Mouse (Mus musculus): ENCODE data around the gene Smtn.

GRCm38 (mm10) chr11:3522285-3523000, 18.0 kb downstream of the Smtn start:
- TF ChIP-seq CTCF (IDR thresholded peaks at IDR 0.05; ENCODE audit: low read depth, low read length): no peak
- no peak for TF ChIP-seq GATA1 (IDR thresholded peaks at IDR 0.05; ENCODE audit: borderline replicate concordance, low read length)
- no peak for TF ChIP-seq POLR2AphosphoS5 (IDR thresholded peaks at IDR 0.05; ENCODE audit: insufficient replicate concordance, low read depth, low read length)
